Mouse (Mus musculus) limb, embryonic 14.5 days (tissue): ENCODE measurements around the gene Mpv17l2. TPM values are rescaled to one million over a fixed set of nuclear protein-coding genes. Genes with fewer than 3 reads are reported as not detected.

Experiments
- ATAC-seq: fragments of 200-750 bp; cut with Nextera tagmentation; 2 replicates; pipeline ENCODE4 v1.8.0; 2017; ENCODE audit warnings: low read depth, moderate number of reproducible peaks, moderate TSS enrichment; ENCODE audit not compliant: low FRiP score
- DNase-seq: peaks from one replicate; pipeline ENCODE4 v3.0.0-alpha.2; 2015; ENCODE audit warnings: low spot score
- H3K27ac ChIP-seq: fragments of 300-500 bp; sonication (generic); replicated peaks from 2 replicates; pipeline ENCODE4 v1.5.1; 2014; ENCODE audit warnings: low read depth, mild to moderate bottlenecking, low read length, moderate library complexity, mixed read lengths
- H3K27me3 ChIP-seq: fragments of 300-500 bp; sonication (generic); 2 replicates; pipeline ENCODE4 v1.6.1; 2014; ENCODE audit warnings: low read length, mixed read lengths; ENCODE audit not compliant: control insufficient read depth, insufficient read depth
- H3K36me3 ChIP-seq: fragments of 300-500 bp; sonication (generic); 2 replicates; pipeline ENCODE4 v1.6.1; 2014; ENCODE audit warnings: mild to moderate bottlenecking, low read length, moderate library complexity, mixed read lengths; ENCODE audit not compliant: control insufficient read depth, insufficient read depth
- H3K4me1 ChIP-seq: fragments of 300-500 bp; sonication (generic); 2 replicates; pipeline ENCODE4 v1.6.1; 2014; ENCODE audit warnings: antibody characterized with exemption, low read length, mixed read lengths; ENCODE audit not compliant: control insufficient read depth, insufficient read depth
- H3K4me2 ChIP-seq: fragments of 300-500 bp; sonication (generic); replicated peaks from 2 replicates; pipeline ENCODE4 v1.6.1; 2014; ENCODE audit warnings: low read depth, mild to moderate bottlenecking, low read length, moderate library complexity; ENCODE audit not compliant: severe bottlenecking
- H3K4me3 ChIP-seq: fragments of 300-500 bp; sonication (generic); replicated peaks from 2 replicates; pipeline ENCODE4 v1.5.1; 2014; ENCODE audit warnings: low read length
- H3K9ac ChIP-seq: fragments of 300-500 bp; sonication (generic); 2 replicates; pipeline ENCODE4 v1.6.1; 2014; ENCODE audit warnings: mild to moderate bottlenecking, low read depth, low read length, moderate library complexity; ENCODE audit not compliant: severe bottlenecking
- H3K9me3 ChIP-seq: fragments of 300-500 bp; sonication (generic); 2 replicates; pipeline ENCODE4 v1.6.1; 2016; ENCODE audit warnings: low read length; ENCODE audit not compliant: control insufficient read depth
- POLR2A ChIP-seq: fragments of 200-500 bp; IDR thresholded peaks from 2 replicates; pipeline ENCODE4 v1.8.0; 2012; ENCODE audit warnings: inconsistent platforms, mild to moderate bottlenecking, moderate library complexity, borderline replicate concordance; ENCODE audit not compliant: insufficient read depth, insufficient read length; ENCODE audit errors: extremely low read depth
- WGBS: fragments of 180-500 bp; shearing (Covaris S2); extraction: QIAGEN DNeasy Blood & Tissue Kit; methylation state at CpG from one replicate; pipeline ENCODE4 v1.1.7; 2014; 5-methylcytosine and 5-hydroxymethylcytosine counted together
- polyA plus RNA-seq, 2 experiments: library from polyadenylated mRNA; depleted of rRNA in 1 of 2; stranded (reverse) in 1 of 2; unstranded in 1 of 2; fragments of >200 nt; fragmentation: Nextera tagmentation in 1 of 2; extraction: Ambion mirVana in 1 of 2; gene quantifications; 2 replicates each; pipeline versions ENCODE4 v1.2.1 to v1.2.3; 2012 to 2014

Gene Mpv17l2
- polyA plus RNA-seq, 2 experiments = 27.7 to 40.3 TPM

GRCm38 (mm10) chr8:70789046-70789445, 28.3 kb upstream of the Mpv17l2 start:
- no peak for TF ChIP-seq POLR2A
- no peaks in the 10 kb centered on the region for H3K9me3 ChIP-seq
- 80% methylated on average over 10 of the region's 10 CpGs for WGBS
- H3K9ac ChIP-seq = no peak overlapping the region; the same call in 1 of the 2 replicates
- DNase-seq (no peak), ATAC-seq (no peak)
- no peak overlapping the region for H3K27ac ChIP-seq
- peaks cover 23% of the 10 kb centered on the region for H3K4me1 ChIP-seq
- H3K4me3 ChIP-seq = no peak overlapping the region
- H3K36me3 ChIP-seq = peaks cover 48% of the 10 kb centered on the region
- H3K4me2 ChIP-seq = no peak overlapping the region
- no peaks in the 10 kb centered on the region for H3K27me3 ChIP-seq

GRCm38 (mm10) chr8:70787941-70788667, 27.4 kb upstream of the Mpv17l2 start:
- Histone ChIP-seq H3K9me3 (no peaks in the 10 kb centered on the region), H3K27ac (no peak overlapping the region), H3K4me2 (no peak overlapping the region), H3K4me1 (peaks cover 22% of the 10 kb centered on the region), H3K27me3 (no peaks in the 10 kb centered on the region), H3K9ac (no peak overlapping the region), H3K4me3 (no peak overlapping the region), H3K36me3 (peaks cover 58% of the 10 kb centered on the region)
- ATAC-seq (no peak), DNase-seq (no peak)
- TF ChIP-seq POLR2A = no peak
- WGBS = 25% methylated on average over 26 of the region's 30 CpGs

GRCm38 (mm10) chr8:70787051-70787445, 26.3 kb upstream of the Mpv17l2 start:
- no peak for TF ChIP-seq POLR2A
- H3K9ac ChIP-seq = no peak overlapping the region
- H3K9me3 ChIP-seq = no peaks in the 10 kb centered on the region
- H3K4me1 ChIP-seq = peaks cover 16% of the 10 kb centered on the region
- no peak overlapping the region for H3K4me2 ChIP-seq
- DNase-seq (no peak), ATAC-seq (no peak)
- H3K4me3 ChIP-seq = no peak overlapping the region
- no peaks in the 10 kb centered on the region for H3K27me3 ChIP-seq
- H3K36me3 ChIP-seq = peaks cover 63% of the 10 kb centered on the region
- WGBS = 84% methylated on average over 3 of the region's 3 CpGs
- H3K27ac ChIP-seq = no peak overlapping the region

GRCm38 (mm10) chr8:70786291-70787050, 25.7 kb upstream of the Mpv17l2 start:
- Histone ChIP-seq H3K27ac (no peak overlapping the region), H3K4me1 (peaks cover 12% of the 10 kb centered on the region), H3K27me3 (no peaks in the 10 kb centered on the region), H3K4me3 (no peak overlapping the region), H3K36me3 (peaks cover 69% of the 10 kb centered on the region), H3K9me3 (no peaks in the 10 kb centered on the region), H3K4me2 (no peak overlapping the region), H3K9ac (no peak overlapping the region)
- TF ChIP-seq POLR2A = no peak
- WGBS = 91% methylated on average over 25 of the region's 25 CpGs
- DNase-seq (no peak), ATAC-seq (no peak)

GRCm38 (mm10) chr8:70780093-70780492, 19.3 kb upstream of the Mpv17l2 start:
- WGBS = 68% methylated on average over 10 of the region's 11 CpGs

More at GRCm38 (mm10) chr8:70780093-70780492, 19.3 kb upstream of the Mpv17l2 start:
- no peak overlapping the region for H3K4me3 ChIP-seq
- H3K27me3 ChIP-seq = no peaks in the 10 kb centered on the region
- H3K9ac ChIP-seq = no peak overlapping the region
- H3K4me1 ChIP-seq = peaks cover 14% of the 10 kb centered on the region
- peaks cover 60% of the 10 kb centered on the region for H3K36me3 ChIP-seq
- DNase-seq (no peak), ATAC-seq (no peak)
- no peaks in the 10 kb centered on the region for H3K9me3 ChIP-seq
- H3K4me2 ChIP-seq = no peak overlapping the region
- H3K27ac ChIP-seq = no peak overlapping the region
- TF ChIP-seq POLR2A = no peak
